Mouse (Mus musculus) stomach, postnatal 0 days (tissue): Measurements from ENCODE around the gene Mrpl39. TPM values are rescaled to one million over a fixed set of nuclear protein-coding genes. Genes with fewer than 3 reads are reported as not detected.

Experiments used
- ATAC-seq: fragments of 200-750 bp; cut with Nextera tagmentation; 2 replicates; pipeline ENCODE4 v1.8.0; 2017; ENCODE audit not compliant: low FRiP score, low TSS enrichment
- DNase-seq: peaks from one replicate; pipeline ENCODE4 v3.0.0-alpha.2; 2016; ENCODE audit warnings: low spot score
- H3K27ac ChIP-seq: fragments of 300-500 bp; sonication (generic); replicated peaks from 2 replicates; pipeline ENCODE4 v1.5.1; 2014; ENCODE audit warnings: mild to moderate bottlenecking, control low read depth
- H3K27me3 ChIP-seq: fragments of 300-500 bp; sonication (generic); 2 replicates; pipeline ENCODE4 v1.6.1; 2014; ENCODE audit warnings: low read length; ENCODE audit not compliant: control insufficient read depth, insufficient read depth
- H3K36me3 ChIP-seq: fragments of 300-500 bp; sonication (generic); 2 replicates; pipeline ENCODE4 v1.6.1; 2014; ENCODE audit warnings: low read length, mixed read lengths; ENCODE audit not compliant: control insufficient read depth, insufficient read depth
- H3K4me1 ChIP-seq: fragments of 300-500 bp; sonication (generic); replicated peaks from 2 replicates; pipeline ENCODE4 v1.6.1; 2014; ENCODE audit warnings: antibody characterized with exemption; ENCODE audit not compliant: control insufficient read depth, insufficient read depth
- H3K4me2 ChIP-seq: fragments of 300-500 bp; sonication (generic); replicated peaks from 2 replicates; pipeline ENCODE4 v1.6.1; 2014; ENCODE audit warnings: low read depth, mild to moderate bottlenecking, control low read depth, moderate library complexity
- H3K4me3 ChIP-seq: fragments of 300-500 bp; sonication (generic); 2 replicates; pipeline ENCODE4 v1.5.1; 2014; ENCODE audit warnings: low read depth, low read length, control low read depth
- H3K9ac ChIP-seq: fragments of 300-500 bp; sonication (generic); 2 replicates; pipeline ENCODE4 v1.6.1; 2014; ENCODE audit warnings: mild to moderate bottlenecking, low read length, control low read depth, mixed read lengths
- H3K9me3 ChIP-seq: fragments of 300-500 bp; sonication (generic); 2 replicates; pipeline ENCODE4 v1.6.1; 2016; ENCODE audit warnings: low read length; ENCODE audit not compliant: control insufficient read depth
- CTCF ChIP-seq: IDR thresholded peaks from 2 replicates; pipeline ENCODE4 v1.5.1; 2016; ENCODE audit warnings: antibody characterized with exemption, low read depth, mild to moderate bottlenecking, moderate library complexity
- EP300 ChIP-seq: optimal IDR thresholded peaks from 2 replicates; pipeline ENCODE3; 2016; ENCODE audit warnings: antibody characterized with exemption
- WGBS: fragments of 180-500 bp; shearing (Covaris S2); extraction: QIAGEN DNeasy Blood & Tissue Kit; methylation state at CpG from one replicate; pipeline ENCODE4 v1.1.7; 2014; 5-methylcytosine and 5-hydroxymethylcytosine counted together
- polyA plus RNA-seq: library from polyadenylated mRNA; unstranded; fragments of >200 nt; fragmentation: Nextera tagmentation; extraction: Ambion mirVana; gene quantifications from 2 replicates; pipeline ENCODE4 v1.2.1, GENCODE M21; 2015

Mrpl39 gene
- polyA plus RNA-seq, 1 experiment from 2014 or later = 31.2 TPM

DNA sequence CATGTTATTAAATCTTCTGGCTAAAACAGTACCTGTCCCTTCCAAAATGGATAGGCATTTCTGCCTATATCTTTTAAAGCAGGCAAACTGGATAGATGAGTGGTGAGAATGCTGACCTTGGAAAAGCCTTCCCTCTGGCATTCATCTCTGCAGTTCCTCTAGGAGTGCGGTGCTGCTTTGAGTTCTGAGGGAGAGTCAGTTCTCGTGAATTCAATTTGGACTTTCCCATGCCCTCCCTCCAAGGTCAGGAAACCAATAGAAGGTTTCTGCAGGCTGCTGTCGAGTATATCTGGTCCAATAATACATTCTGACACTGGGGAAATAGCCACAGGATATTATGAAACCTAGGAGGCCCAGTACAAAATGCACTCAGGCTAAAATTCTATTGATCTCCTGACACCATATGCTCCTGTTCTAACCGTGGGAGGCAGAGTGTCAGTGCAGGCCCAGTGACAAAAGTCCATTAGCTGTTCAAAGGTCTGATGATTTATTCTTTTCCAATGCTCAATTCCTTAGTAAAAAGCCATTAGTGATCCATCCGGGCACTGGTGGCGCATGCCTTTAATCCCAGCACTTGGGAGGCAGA, 10.3 kb upstream of the Mrpl39 start:
- DNase-seq (no peak), ATAC-seq (no peak)
- H3K36me3 ChIP-seq = no peaks in the 10 kb centered on the region
- no peak overlapping the region for H3K4me3 ChIP-seq
- no peak overlapping the region for H3K4me2 ChIP-seq
- H3K9me3 ChIP-seq = no peaks in the 10 kb centered on the region
- no peak overlapping the region for H3K27ac ChIP-seq
- H3K4me1 ChIP-seq = no peaks in the 10 kb centered on the region
- TF ChIP-seq EP300 = no peak
- TF ChIP-seq CTCF = no peak
- H3K9ac ChIP-seq = no peak overlapping the region
- no peaks in the 10 kb centered on the region for H3K27me3 ChIP-seq
- WGBS = 75% methylated on average over 6 of the region's 6 CpGs

DNA sequence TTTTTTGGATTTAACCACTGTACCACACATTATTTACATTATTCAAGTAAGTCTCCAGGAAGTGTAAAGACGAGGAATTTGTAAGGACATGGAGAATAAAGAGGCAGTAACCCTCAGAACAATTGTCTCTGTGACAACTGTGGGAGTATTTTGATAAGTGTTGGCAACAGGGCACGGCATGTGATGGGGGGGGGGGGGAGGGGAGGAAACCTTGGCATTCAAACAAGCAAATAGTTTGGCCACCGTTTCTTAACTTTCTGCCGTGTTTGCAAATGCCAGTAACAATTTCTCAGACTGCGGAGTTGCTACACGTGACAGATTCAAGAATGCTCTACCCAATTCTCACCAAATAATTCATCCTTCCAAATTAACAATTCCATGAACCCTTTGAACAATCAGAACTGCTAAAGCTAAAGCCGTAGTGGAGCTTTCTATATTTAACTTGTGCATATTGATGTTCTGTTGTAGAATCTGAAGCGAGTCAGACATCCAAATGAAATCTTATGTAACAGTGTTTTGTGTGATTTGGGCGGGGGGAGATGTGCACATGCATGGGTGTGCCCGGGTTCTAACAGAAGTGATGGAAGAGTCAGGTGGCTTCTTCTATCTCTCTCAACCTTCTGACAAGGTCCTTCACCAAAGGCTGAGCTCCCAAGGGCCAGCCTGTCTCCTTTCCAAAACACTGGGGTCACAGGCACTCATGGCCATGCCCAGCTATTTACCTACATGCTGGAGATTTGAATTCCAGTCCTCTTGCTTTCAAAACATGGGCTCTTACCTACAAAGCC, 9.4 kb upstream of the Mrpl39 start:
- 46% methylated on average over 10 of the region's 10 CpGs for WGBS
- H3K9ac ChIP-seq = no peak overlapping the region
- TF ChIP-seq EP300 = no peak
- TF ChIP-seq CTCF = no peak
- H3K27ac ChIP-seq = no peak overlapping the region
- ATAC-seq = no peak
- H3K27me3 ChIP-seq = no peaks in the 10 kb centered on the region
- H3K4me1 ChIP-seq = no peaks in the 10 kb centered on the region
- no peak overlapping the region for H3K4me3 ChIP-seq
- no peak for DNase-seq
- H3K36me3 ChIP-seq = no peaks in the 10 kb centered on the region
- no peaks in the 10 kb centered on the region for H3K9me3 ChIP-seq
- H3K4me2 ChIP-seq = no peak overlapping the region

- TF ChIP-seq CTCF (peak; percentile 45), EP300 (no peak)
- H3K9ac ChIP-seq = no peak overlapping the region
- WGBS = 81% methylated on average over 3 of the region's 3 CpGs
- DNase-seq (no peak), ATAC-seq (no peak)
- no peaks in the 10 kb centered on the region for H3K9me3 ChIP-seq
- no peak overlapping the region for H3K4me2 ChIP-seq
- H3K36me3 ChIP-seq = no peaks in the 10 kb centered on the region
- H3K27ac ChIP-seq = no peak overlapping the region
- no peak overlapping the region for H3K4me3 ChIP-seq
- H3K4me1 ChIP-seq = 0 out of 2 replicates have a peak, but pooled peaks cover 2% of the 10 kb centered on the region
- H3K27me3 ChIP-seq = no peaks in the 10 kb centered on the region
These were observed 1.8 kb upstream of the Mrpl39 start for GRCm38 (mm10) chr16:84737358-84737757.

GRCm38 (mm10) chr16:84734806-84735165, 756 bp downstream of the Mrpl39 start:
- Histone ChIP-seq H3K4me2 (peak overlapping the region; percentile 81), H3K27me3 (no peaks in the 10 kb centered on the region), H3K9me3 (no peaks in the 10 kb centered on the region), H3K36me3 (peaks cover 6% of the 10 kb centered on the region; the same call in 1 of the 2 replicates), H3K27ac (peak overlapping the region; percentile 65), H3K9ac (peak overlapping the region; percentile 84), H3K4me3 (peak overlapping the region; percentile 80), H3K4me1 (0 out of 2 replicates have a peak, but pooled peaks cover 2% of the 10 kb centered on the region)
- 1% methylated on average over 15 of the region's 15 CpGs for WGBS
- TF ChIP-seq EP300 (no peak), CTCF (no peak)
- DNase-seq (no peak), ATAC-seq (peak; percentile 22)

- WGBS = 100% methylated on average over 2 of the region's 2 CpGs
- no peaks in the 10 kb centered on the region for H3K4me1 ChIP-seq
- H3K36me3 ChIP-seq = peaks cover 24% of the 10 kb centered on the region
- no peak for ATAC-seq
- DNase-seq = no peak
- H3K9ac ChIP-seq = no peak overlapping the region
- H3K27me3 ChIP-seq = no peaks in the 10 kb centered on the region
- TF ChIP-seq EP300 = no peak
- no peak for TF ChIP-seq CTCF
- H3K4me3 ChIP-seq = no peak overlapping the region
- H3K9me3 ChIP-seq = no peaks in the 10 kb centered on the region
- no peak overlapping the region for H3K4me2 ChIP-seq
- no peak overlapping the region for H3K27ac ChIP-seq
These were observed 14.9 kb downstream of the Mrpl39 start for GRCm38 (mm10) chr16:84720670-84721069.

DNA sequence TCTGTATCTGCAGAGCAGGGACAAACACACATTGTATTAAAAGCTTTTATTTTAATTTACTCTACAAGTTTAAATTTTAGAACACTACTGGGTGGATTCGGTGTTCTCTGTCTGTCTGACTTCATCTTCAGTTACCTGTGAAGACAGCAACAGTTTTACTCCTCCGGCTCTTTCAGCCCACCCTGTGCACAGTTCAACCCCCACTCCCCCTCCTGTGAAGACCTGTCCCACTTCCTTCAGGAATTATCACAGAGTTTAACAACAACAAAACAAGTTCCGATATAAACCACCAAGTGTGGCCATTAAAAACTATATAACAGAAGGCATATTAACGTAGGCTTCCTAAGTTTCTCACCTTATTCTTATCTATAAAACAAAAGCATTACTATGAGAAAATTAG, 17.3 kb downstream of the Mrpl39 start:
- H3K27ac ChIP-seq = no peak overlapping the region
- peaks cover 14% of the 10 kb centered on the region for H3K36me3 ChIP-seq
- no peak overlapping the region for H3K4me2 ChIP-seq
- DNase-seq (no peak), ATAC-seq (no peak)
- no peak overlapping the region for H3K9ac ChIP-seq
- TF ChIP-seq CTCF = no peak
- TF ChIP-seq EP300 = no peak
- no peak overlapping the region for H3K4me3 ChIP-seq
- WGBS = 96% methylated on average over 4 of the region's 4 CpGs
- H3K9me3 ChIP-seq = no peaks in the 10 kb centered on the region
- H3K27me3 ChIP-seq = no peaks in the 10 kb centered on the region
- no peaks in the 10 kb centered on the region for H3K4me1 ChIP-seq
